Mouse (Mus musculus) olfactory bulb, adult 2 months (tissue): ENCODE results near the gene Washc1.
"Not testable (repeated sequence)": the region's sequence is repeated elsewhere in the genome, so short reads cannot be mapped to it uniquely, and the experiment has no call there.

ENCODE experiments used
- CTCF ChIP-seq: fragments of 200-500 bp; IDR thresholded peaks from 2 replicates; pipeline ENCODE4 v1.5.1; 2012; ENCODE audit warnings: low read depth, mild to moderate bottlenecking, low read length, moderate library complexity; ENCODE audit not compliant: insufficient read depth
- POLR2A ChIP-seq: fragments of 200-500 bp; IDR thresholded peaks from 2 replicates; pipeline ENCODE4 v1.6.1; 2012; ENCODE audit warnings: mild to moderate bottlenecking, low read depth, low read length, moderate library complexity; ENCODE audit not compliant: insufficient read depth

DNA sequence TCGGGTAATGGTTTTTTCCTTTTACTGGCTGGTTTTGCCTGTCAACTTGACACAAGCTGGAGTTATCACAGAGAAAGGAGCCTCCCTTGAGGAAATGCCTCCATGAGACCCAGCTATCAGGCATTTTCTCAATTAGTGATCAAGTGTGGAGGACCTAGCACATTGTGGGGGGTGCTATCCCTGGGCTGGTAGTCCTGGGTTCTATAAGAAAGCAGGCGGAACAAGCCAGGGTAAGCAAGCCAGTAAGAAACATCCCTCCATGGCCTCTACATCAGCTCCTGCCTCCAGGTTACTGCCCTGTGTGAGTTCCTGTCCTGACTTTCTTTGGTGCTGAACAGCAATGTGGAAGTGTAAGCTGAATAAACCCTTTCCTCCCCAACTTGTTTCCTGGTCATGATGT, 42.3 kb upstream of the Washc1 start:
- not testable (repeated sequence) for TF ChIP-seq POLR2A, CTCF
